Comparison of ENCODE assay signal across 13 mouse cellular contexts in genomic region chr13:10654086-10654422, GRCm38 (mm10).
DNase-seq lines count a peak whose midpoint lies in the region; ATAC-seq and TF ChIP-seq lines count a peak whose summit lies in the region.
"Had no signal": no experiment of that assay in that cellular context is flagged by ENCODE, and none has a peak within 500 bp of the region (broad histone marks: within the 10 kb centered on the region; RNA-seq: fewer than 3 reads in every experiment).

No protein-coding gene starts in this region.

- TF ChIP-seq CTCF in lung, postnatal 0 days (IDR thresholded peaks at IDR 0.05) = no peak
- TF ChIP-seq CTCF in hindbrain, postnatal 0 days (IDR thresholded peaks at IDR 0.05; ENCODE audit: low read depth) = no peak

- peak; percentile 1 for DNase-seq in lung, postnatal 36 days
- DNase-seq in lung, postnatal 0 days (ENCODE audit: low spot score) = no peak
- DNase-seq in cerebellum, adult 9-10 months = peak; percentile 26
- peak; percentile 68 for DNase-seq in hindbrain, postnatal 0 days (ENCODE audit: low spot score)
- no peak for DNase-seq in adrenal gland, postnatal 36 days
- DNase-seq: spleen, adult 18-20 months; thymus, postnatal 14 days had no signal

- H3K9me3 ChIP-seq in hindbrain, embryonic 13.5 days = no peaks in the 10 kb centered on the region
- no peaks in the 10 kb centered on the region for H3K9me3 ChIP-seq in hindbrain, embryonic 12.5 days (replicated peaks)
- H3K9me3 ChIP-seq in lung, postnatal 0 days (ENCODE audit: low read length) = no peaks in the 10 kb centered on the region
- peaks cover 2% of the 10 kb centered on the region; the same call in 1 of the 2 replicates for H3K9me3 ChIP-seq in hindbrain, postnatal 0 days (ENCODE audit: low read length)
- H3K9me3 ChIP-seq in liver, embryonic 12.5 days (replicated peaks) = no peaks in the 10 kb centered on the region
- H3K9me3 ChIP-seq: heart, embryonic 15.5 days; liver, embryonic 15.5 days had no signal

- TF ChIP-seq EP300 in lung, postnatal 0 days (IDR thresholded peaks at IDR 0.05) = no peak

- ATAC-seq in hindbrain, embryonic 13.5 days (ENCODE audit: low FRiP score) = peak; percentile 52; the same call in 1 of the 2 replicates
- no peak for ATAC-seq in hindbrain, embryonic 12.5 days (ENCODE audit: low FRiP score)
- ATAC-seq in lung, postnatal 0 days = no peak
- ATAC-seq in hindbrain, postnatal 0 days = peak; percentile 43; the same call in 1 of the 2 replicates
- ATAC-seq in liver, embryonic 12.5 days = no peak
- ATAC-seq: CD4-positive, CD25-positive, alpha-beta regulatory T cell, adult 4 months had no signal

- no peaks in the 10 kb centered on the region for H3K36me3 ChIP-seq in hindbrain, embryonic 13.5 days
- no peaks in the 10 kb centered on the region for H3K36me3 ChIP-seq in hindbrain, embryonic 12.5 days
- H3K36me3 ChIP-seq in lung, postnatal 0 days (ENCODE audit: insufficient read depth, low read length) = no peaks in the 10 kb centered on the region
- H3K36me3 ChIP-seq in hindbrain, postnatal 0 days (ENCODE audit: insufficient read depth, low read length) = no peaks in the 10 kb centered on the region
- H3K36me3 ChIP-seq in liver, embryonic 12.5 days = no peaks in the 10 kb centered on the region
- H3K36me3 ChIP-seq: heart, embryonic 15.5 days; liver, embryonic 15.5 days had no signal

- no peaks in the 10 kb centered on the region for H3K27me3 ChIP-seq in hindbrain, embryonic 13.5 days
- no peaks in the 10 kb centered on the region for H3K27me3 ChIP-seq in hindbrain, embryonic 12.5 days
- H3K27me3 ChIP-seq in lung, postnatal 0 days (replicated peaks; ENCODE audit: insufficient read depth, low read length) = no peaks in the 10 kb centered on the region
- no peaks in the 10 kb centered on the region for H3K27me3 ChIP-seq in hindbrain, postnatal 0 days (ENCODE audit: insufficient read depth, low read length)
- H3K27me3 ChIP-seq in liver, embryonic 12.5 days (replicated peaks) = no peaks in the 10 kb centered on the region
- H3K27me3 ChIP-seq: heart, embryonic 15.5 days; liver, embryonic 15.5 days had no signal

- no peak overlapping the region for H3K9ac ChIP-seq in hindbrain, embryonic 13.5 days
- H3K9ac ChIP-seq in hindbrain, embryonic 12.5 days = no peak overlapping the region
- H3K9ac ChIP-seq in lung, postnatal 0 days (replicated peaks; ENCODE audit: low read depth) = no peak overlapping the region
- no peak overlapping the region for H3K9ac ChIP-seq in hindbrain, postnatal 0 days (replicated peaks; ENCODE audit: low read length)
- no peak overlapping the region for H3K9ac ChIP-seq in liver, embryonic 12.5 days
- H3K9ac ChIP-seq: heart, embryonic 15.5 days; liver, embryonic 15.5 days had no signal

- H3K4me2 ChIP-seq in hindbrain, embryonic 13.5 days = no peak overlapping the region
- no peak overlapping the region for H3K4me2 ChIP-seq in hindbrain, embryonic 12.5 days (replicated peaks)
- H3K4me2 ChIP-seq in lung, postnatal 0 days (replicated peaks; ENCODE audit: low read depth, low read length) = no peak overlapping the region
- H3K4me2 ChIP-seq in hindbrain, postnatal 0 days (ENCODE audit: low read depth, low read length) = no peak overlapping the region
- no peak overlapping the region for H3K4me2 ChIP-seq in liver, embryonic 12.5 days
- H3K4me2 ChIP-seq: heart, embryonic 15.5 days; liver, embryonic 15.5 days had no signal

- H3K4me1 ChIP-seq in hindbrain, embryonic 13.5 days (replicated peaks) = no peaks in the 10 kb centered on the region
- H3K4me1 ChIP-seq in hindbrain, embryonic 12.5 days = no peaks in the 10 kb centered on the region
- H3K4me1 ChIP-seq in lung, postnatal 0 days (ENCODE audit: insufficient read depth, low read depth, low read length) = no peaks in the 10 kb centered on the region
- H3K4me1 ChIP-seq in hindbrain, postnatal 0 days (ENCODE audit: insufficient read depth, low read length) = no peaks in the 10 kb centered on the region
- H3K4me1 ChIP-seq in liver, embryonic 12.5 days = no peaks in the 10 kb centered on the region
- H3K4me1 ChIP-seq: heart, embryonic 15.5 days; liver, embryonic 15.5 days had no signal

- WGBS in hindbrain, embryonic 13.5 days = 58% methylated on average over 2 of the region's 2 CpGs
- WGBS in hindbrain, embryonic 12.5 days = 75% methylated on average over 2 of the region's 2 CpGs
- WGBS in lung, postnatal 0 days = 23% methylated on average over 2 of the region's 2 CpGs
- 22% methylated on average over 2 of the region's 2 CpGs for WGBS in hindbrain, postnatal 0 days
- WGBS in liver, embryonic 12.5 days (ENCODE audit: insufficient replicate concordance) = 54% methylated on average over 2 of the region's 2 CpGs

- H3K4me3 ChIP-seq in hindbrain, embryonic 13.5 days = no peak overlapping the region
- no peak overlapping the region for H3K4me3 ChIP-seq in hindbrain, embryonic 12.5 days
- no peak overlapping the region for H3K4me3 ChIP-seq in lung, postnatal 0 days (ENCODE audit: low read depth, low read length)
- H3K4me3 ChIP-seq in hindbrain, postnatal 0 days (ENCODE audit: low read length) = no peak overlapping the region
- no peak overlapping the region for H3K4me3 ChIP-seq in liver, embryonic 12.5 days
- H3K4me3 ChIP-seq: heart, embryonic 15.5 days; liver, embryonic 15.5 days had no signal

- peak overlapping the region; percentile 66 for H3K27ac ChIP-seq in hindbrain, embryonic 13.5 days
- no peak overlapping the region for H3K27ac ChIP-seq in hindbrain, embryonic 12.5 days
- H3K27ac ChIP-seq in lung, postnatal 0 days (ENCODE audit: low read length) = no peak overlapping the region
- no peak overlapping the region for H3K27ac ChIP-seq in hindbrain, postnatal 0 days
- H3K27ac ChIP-seq in liver, embryonic 12.5 days = no peak overlapping the region
- H3K27ac ChIP-seq: heart, embryonic 15.5 days; liver, embryonic 15.5 days had no signal

Comparison
In these comparisons a context has a peak if more than half of its experiments do, and no peak if none do; other contexts are left out.
1. ATAC-seq: peak in hindbrain, embryonic 13.5 days (single experiment) and hindbrain, postnatal 0 days (single experiment); none in hindbrain, embryonic 12.5 days (single experiment), lung, postnatal 0 days (single experiment) and liver, embryonic 12.5 days (single experiment).
2. DNase-seq: peak in lung, postnatal 36 days (single experiment), cerebellum, adult 9-10 months (single experiment) and hindbrain, postnatal 0 days (single experiment); none in lung, postnatal 0 days (single experiment) and adrenal gland, postnatal 36 days (0 of 2).